Mouse (Mus musculus) adrenal gland, postnatal 10 days (tissue): ENCODE data around the gene Zyg11a. TPM values are rescaled to one million over a fixed set of nuclear protein-coding genes. Genes with fewer than 3 reads are reported as not detected.
"Not testable (repeated sequence)": the region's sequence is repeated elsewhere in the genome, so short reads cannot be mapped to it uniquely, and the experiment has no call there.

Experiments used
- DNase-seq: peaks from one replicate; pipeline ENCODE4 v3.0.0; 2021; ENCODE audit warnings: mixed read lengths
- long read RNA-seq, 2 experiments: library from polyadenylated mRNA; stranded (forward); transcript quantifications; one replicate each; pipeline ENCODE4 v2.0.0; 2021
- total RNA-seq, 2 experiments: library from RNA; stranded (reverse); gene quantifications; 2 replicates each; pipeline ENCODE4 v1.2.3; 2021

The Zyg11a gene
- total RNA-seq = 1 to 10 TPM in 1 of 2 experiments, under 1 TPM in 1; 0.91 to 1.2 TPM
- long read RNA-seq, experiment 1 = 0 reads
- long read RNA-seq, experiment 2 = 0 reads

DNA sequence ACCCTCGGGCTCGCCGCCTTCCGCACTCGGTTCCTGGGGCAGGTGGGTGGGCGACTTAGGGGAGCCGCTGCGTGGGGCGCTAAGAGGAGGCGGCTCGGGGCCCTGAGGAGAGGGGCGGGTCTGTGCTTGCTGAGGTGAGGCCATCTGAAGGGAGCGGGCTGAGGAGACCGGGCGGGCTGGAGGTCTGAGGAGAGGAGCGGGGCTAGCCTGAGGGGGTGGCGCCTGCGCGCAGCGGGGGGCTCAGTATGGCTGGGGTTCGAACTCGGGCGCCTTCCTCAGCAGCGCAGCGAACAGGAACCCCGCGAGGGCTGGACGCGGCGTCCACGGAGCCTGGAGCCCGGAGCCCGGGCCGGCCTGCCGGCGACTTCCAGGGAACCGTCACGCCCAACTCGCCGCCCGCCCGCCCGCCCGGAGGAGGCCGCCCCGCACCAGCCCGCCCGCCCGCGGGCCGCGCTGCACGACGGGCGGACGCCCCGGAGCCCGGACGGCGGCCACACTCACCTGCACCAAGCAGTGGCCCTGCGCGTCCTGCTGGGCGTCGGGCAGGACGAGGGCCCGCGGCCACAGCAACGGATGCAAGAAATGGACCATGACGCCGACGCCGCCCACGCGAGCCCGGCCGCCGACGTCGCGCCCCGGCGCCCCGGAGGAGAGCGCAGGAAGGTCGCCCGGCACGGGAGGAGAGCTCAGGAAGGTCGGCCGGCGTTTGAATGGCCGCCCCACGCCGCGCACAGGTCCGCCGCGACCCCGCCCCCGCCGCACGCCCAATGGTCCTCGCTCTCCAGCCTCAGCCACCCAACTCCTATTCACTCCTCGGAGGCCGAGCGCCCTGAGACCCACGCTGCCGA lies at the start of gene Zyg11a:
Gene Zyg11a, minus strand, starts transcription at position 717 of the 848 bp plus-strand sequence.
- DNase-seq = peak; percentile 50

DNA sequence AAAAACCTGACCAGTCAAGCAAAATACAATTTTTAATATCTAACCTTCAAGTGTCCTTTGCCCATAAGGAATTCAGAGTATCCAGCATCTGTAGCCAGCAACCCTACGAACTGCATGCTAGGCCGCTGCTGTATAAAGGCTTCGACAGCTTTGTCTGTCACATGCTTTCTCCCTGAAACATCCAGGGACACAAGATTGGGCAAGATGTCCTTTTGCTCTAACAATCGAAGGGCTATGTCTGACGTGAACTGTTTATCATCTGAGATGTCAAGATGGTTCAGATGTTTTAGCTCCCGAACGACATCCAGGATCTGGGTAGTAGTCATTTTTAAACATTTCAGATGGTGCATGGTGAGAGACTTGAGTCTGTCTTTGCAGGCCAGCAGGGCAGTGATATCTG lies 47.9 kb upstream of the Zyg11a start:
- no peak for DNase-seq

DNA sequence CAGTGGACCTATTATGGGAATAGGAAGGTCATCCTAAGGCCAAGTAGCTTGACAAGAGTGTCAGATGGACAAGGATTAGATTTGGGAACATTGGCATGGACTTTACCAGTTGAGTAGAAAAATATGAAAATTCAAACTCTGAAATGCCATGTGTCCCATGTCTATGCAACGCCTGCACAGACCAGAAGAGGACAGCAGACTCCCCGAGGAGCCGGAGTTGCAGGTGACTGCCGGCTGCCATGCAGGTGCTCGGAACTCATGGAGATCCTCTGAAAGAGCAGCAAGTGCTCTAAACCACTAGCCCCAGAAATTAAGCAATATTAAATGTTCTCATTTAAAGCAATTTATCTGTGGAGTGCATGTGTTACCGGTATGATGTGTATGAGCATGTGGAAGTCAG lies 35.5 kb upstream of the Zyg11a start:
- DNase-seq = no peak

DNA sequence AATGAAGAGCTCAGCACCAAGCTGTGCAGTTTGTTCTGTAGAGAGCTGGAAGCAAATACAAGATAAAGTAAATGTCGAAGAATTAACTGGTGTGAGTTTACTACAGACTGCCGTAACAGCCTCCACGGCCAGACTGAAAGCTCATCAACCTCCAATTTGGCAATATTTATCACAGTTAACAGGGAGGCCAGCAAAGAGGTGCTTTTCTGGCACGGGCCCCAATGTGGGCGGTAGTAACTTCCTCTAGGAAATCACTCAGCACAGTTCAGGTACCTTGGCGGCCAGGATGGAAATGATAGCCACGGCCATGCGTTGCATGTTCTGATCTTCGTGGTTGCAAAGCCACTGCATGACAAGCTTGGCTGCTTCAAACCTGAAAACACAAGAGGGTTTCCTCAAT lies 32.7 kb upstream of the Zyg11a start:
- no peak for DNase-seq

DNA sequence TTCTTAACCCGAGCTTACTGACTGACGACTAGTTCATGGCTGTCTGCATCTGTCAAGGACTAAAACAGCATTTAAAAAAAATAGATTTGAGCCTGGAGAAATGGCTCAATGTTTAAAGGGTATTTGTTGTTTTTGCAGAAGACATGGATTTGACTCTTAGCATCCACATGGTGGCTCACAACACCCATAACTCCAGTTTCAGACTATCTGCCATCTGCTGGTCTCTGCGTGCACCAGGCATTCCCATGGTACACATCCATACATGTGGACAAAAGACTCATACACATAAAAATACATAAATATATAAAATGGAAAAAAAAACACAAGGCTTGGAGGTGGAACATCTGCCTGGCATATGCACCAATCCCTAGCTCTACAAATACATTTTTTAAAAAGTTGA lies 31.5 kb upstream of the Zyg11a start:
- no peak for DNase-seq

DNA sequence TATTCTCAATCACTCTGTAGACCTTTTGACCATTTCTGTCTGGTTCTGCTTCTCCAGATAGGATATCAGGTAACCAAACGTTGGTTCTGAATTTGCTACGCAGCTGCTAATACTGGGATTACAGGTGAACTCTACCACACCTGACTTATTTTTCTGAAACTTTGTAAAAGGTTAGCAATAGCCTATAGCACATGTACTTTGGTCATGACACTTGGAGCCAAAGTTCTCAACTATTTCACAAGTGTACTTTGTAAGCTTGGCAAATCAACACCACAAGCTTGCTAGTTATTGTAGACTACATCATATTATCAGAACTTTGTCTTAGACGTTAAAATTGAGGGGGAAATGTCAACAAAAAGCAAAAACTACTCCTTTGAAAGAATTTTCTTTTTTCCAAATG lies 15.8 kb upstream of the Zyg11a start:
- DNase-seq = no peak

DNA sequence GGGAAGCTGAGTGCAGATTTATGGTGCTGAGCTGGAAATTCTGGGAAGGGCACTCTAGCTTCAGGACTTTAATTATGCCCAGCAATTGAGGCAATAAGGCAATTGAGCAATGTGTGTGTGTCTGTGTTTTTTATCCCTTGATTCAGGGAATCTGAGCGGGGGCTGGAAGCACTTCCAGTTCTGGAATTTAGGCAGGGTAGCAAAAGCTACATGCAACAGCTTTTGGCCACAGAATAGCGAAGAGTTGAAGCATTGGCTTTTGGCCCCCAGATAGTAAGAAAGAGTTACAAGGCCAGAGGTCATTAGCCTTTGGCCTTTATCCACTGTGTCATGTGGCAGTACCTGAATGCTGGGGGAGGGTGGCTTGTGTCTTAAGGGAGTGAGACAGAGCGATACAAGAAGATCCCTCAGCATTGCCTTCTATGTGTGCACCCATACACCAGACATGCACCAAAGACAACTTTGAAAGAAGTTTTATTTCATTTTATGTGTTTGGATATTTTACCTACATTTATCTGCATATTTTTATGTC lies 7.6 kb upstream of the Zyg11a start:
- DNase-seq = peak; percentile 33

DNA sequence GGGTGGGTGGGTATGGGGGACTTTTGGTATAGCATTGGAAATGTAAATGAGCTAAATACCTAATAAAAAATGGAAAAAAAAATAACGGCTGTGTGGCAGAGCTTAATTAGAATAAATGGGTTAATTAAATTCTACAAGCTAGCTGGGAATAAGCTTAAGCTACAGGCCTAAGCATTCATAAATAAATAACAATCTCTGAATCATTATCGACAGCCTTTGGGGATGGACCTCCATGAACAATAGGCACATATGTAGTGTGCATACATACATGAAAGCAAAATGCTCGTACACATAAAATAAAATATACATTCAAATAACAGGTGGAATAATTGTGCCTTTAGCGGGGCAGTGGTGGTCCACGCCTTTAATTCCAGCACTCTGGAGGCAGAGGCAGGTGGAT lies 4.7 kb upstream of the Zyg11a start:
- no peak for DNase-seq

DNA sequence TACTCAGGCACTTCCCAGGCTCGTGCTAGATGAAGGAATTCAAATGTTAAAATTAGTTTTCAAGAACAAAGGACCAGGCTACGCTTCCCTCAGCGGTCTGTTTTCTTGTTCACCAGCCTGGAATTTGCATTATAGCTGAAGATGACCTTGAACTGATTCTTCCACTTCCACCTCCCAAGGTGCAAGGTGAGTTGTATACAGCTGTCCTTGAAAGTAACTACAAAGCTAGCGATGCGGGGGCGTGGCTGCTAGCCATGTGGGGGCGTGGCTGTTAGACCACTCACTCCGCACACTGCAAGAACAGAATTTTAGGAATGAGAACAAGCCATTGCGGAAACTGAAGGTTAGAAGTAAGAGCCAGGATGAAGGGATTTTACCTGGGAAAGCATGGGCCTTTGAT lies 1.2 kb upstream of the Zyg11a start:
- DNase-seq = peak; percentile 10

DNA sequence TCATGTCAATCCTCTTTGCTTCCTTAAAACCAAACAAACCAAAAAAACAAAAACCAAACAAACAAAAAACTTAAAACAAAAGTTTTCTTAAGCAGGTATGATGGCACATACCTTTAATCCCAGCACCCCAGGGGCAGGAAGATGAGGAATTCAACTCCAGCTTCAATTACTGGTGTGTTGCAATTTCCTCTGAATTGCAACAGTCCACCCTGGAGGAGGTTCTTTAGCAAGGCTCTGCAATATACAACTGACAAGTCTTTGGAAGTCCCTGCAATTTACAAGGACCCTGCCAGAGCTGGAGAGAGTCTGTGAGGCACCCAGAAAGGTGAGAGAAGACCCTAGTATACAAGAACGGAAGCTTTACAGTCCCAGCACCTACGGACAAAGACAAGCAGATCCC lies 4.8 kb downstream of the Zyg11a start:
- no peak for DNase-seq

DNA sequence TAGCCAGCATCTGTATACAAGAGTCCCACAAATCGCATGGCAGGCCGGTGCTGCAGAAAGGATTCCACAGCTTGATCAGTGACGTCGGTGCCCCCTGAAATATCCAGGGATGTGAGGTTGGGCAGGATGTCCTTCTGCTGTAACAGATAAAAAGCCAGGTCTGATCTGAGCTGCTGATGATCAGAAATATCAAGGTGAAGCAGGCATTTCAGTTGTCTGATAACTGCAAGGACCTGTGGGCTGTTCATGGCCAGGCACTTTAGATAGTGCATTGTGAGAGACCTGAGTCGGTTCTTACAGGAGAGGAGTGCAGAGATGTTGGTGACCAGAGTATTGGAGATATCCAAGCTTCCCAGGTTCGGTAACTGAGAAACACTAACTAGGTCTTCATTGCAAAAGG lies 13.2 kb downstream of the Zyg11a start:
- DNase-seq = no peak

DNA sequence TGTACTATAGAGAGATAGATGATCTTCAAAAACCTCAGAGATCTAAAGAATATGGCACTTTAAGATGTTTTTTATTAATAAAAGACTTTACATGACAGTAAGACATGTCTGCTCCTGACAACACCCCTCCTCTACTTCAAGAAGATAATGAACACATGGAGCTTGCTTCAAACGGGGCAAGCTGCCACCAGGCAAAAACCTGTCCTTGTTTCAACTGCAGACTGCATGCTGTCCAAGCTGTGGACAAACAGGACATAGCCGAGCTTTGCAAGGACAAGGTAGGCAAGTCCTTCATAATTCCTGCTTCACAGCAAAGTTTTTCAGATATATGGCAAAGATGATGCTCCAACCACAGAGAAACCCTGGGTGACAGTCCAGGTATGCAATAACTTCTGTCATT lies 18.6 kb downstream of the Zyg11a start:
- no peak for DNase-seq

DNA sequence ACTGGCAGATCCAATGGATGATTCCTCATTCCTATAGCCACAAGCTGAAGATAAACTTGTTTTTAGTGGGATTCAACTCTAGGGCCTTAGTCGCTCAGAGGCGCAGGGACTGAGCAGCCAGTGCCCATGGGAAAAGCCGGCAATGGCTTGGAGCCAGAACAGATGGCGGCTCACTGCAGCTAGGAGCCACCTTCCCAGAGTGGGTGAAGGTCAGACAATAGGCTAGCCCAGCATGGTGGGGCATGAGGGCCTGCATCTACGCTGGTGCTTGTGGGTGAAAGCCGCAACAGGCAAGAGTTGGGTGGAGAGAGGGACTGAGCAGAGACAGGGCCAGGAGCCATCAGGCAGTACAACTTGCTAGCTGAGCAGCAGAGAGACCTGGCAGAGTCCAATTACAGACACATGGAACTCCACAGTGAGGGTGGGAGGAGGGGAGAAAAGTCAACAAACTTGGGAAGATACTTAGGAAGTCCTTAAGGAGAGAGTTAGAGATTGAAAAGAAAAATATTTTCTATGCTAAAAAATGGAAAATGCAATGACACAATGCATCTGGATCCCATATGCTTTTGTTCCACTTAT lies 21.5 kb downstream of the Zyg11a start:
- peak; percentile 58 for DNase-seq

DNA sequence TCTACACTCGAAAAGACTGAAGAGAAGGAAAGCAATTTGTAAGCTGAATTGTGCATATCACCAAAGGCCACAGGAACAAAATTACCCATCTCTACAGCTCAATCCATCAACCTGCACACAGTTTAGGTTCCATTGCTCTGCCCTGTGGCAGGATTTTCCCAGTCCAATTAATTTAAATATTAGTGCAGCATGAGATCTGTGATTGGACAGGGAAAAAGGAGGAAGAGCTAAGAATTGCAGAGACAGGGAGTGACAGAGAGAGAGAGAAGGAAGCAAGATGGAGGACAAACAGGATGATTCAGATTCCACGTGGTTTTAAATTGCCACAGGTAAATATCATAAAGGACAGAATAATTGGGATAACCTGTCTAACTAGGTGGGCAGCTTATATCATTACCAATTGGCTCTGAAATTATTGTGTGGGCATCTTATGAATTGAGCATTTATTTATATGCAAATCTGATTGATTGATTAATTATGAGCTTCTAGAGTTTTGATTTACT lies 25.0 kb downstream of the Zyg11a start:
- DNase-seq = no peak

DNA sequence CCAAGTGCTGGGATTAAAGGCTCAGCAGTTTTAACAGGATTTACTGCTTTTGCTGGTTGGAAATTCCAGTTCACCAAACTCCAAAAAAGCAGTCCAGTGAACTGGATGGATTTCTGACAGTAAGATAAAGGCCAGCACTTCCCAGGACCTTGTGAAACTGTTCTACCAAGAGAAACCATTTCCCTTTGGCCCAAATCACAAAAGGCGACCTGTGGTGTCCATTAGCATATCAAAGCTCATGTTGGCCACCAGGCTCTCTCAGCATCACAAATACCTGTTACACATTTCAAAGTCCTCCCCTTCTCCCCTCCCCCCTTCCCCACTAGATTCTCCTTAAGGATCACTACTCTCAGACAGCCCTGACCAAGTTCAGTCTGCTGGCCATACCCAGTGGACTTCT lies 35.6 kb downstream of the Zyg11a start:
- no peak for DNase-seq

DNA sequence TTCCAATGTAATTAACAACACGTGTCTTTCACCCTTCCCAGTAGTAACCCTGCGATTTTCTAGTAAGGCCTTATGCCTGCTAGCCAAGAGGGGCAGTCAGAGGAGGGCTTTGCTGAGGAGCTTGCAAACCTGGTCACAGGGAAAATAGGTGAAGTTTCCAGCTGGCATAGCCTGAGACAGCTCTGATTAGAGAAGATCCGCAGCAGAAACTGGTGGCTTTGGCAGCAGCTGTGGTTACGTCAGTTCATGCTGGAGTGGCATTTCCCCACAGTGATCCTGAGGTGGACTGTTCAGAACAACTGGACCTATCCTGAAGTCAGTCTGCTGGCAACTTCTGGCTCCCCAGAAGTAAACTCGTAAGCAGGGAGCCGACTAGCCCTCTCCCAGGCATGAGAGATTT lies 49.8 kb downstream of the Zyg11a start:
- no peak for DNase-seq

DNA sequence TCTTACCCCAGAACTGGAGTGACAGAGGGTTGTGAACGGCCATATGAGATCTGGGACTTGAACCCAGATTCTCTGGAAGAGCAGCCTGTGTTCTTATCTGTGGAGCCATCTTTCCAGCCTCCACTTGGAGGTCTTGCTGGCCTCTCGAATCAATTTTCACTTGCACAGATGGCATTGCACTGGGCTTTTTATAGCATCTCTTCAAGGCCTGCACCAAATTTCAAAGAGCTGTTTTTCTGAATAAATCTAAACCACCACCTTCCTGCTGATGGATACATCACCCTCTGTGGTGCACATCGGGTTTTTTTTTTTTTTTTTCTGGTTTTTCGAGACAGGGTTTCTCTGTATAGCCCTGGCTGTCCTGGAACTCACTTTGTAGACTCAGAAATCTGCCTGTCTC lies 51.0 kb downstream of the Zyg11a start:
- DNase-seq = no peak

DNA sequence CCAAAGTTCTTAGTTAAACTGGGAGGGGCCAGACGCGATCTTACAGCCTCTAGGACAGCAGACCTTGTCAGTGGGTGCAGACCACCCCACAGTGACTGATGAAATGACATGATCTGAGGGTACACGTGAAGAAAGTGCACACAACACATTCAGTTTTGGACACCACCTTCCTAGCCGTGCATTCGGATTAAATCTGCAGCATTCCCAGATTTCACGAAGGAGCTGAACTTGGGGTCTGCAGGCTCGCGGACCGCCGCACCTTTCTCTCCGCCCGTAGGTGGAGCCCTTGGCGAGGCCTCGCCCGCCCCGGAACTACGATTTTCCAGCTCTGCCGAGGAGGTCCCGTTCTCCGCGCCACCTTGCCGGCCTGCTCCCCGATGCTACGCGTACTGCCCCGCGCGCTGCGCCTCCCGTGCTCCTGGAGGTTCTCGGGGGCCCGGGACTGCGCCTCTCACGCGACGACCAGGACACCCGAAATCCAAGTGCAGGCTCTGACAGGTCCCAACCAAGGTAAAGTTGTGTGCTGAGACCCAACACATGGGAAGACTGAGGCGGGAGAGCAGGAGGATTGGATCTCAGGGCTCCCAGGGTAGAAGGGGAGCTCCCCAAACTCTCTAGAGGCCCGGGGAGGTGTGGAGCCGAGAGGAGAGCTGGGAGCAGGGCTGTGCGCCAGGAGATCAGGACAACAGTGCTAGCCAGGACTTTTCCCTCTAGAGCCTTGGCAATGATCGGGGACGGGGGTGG lies 52.5 kb downstream of the Zyg11a start, which contains the start of gene Echdc2:
Gene Echdc2, plus strand, starts transcription at position 286 of the 744 bp plus-strand sequence.
- DNase-seq = peak; percentile 74

DNA sequence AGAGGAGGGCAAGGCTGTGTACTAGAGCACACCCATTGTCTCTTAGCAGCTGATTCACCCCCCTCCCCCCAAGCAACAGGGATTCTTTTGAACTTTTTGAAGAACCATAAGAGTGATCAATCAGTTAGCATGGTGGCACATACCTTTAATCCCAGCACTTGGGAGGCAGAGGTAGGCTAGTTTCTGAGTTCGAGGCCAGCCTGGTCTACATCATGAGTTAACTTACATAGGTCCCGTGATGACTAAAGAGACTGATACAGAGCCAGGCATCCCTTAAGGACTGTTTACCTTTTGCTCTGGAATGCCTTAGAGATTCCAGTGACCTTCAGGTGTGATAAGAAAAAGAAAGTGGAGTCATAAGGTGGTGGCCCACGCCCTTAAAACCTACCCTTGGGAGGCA lies 54.6 kb downstream of the Zyg11a start:
- DNase-seq = no peak

DNA sequence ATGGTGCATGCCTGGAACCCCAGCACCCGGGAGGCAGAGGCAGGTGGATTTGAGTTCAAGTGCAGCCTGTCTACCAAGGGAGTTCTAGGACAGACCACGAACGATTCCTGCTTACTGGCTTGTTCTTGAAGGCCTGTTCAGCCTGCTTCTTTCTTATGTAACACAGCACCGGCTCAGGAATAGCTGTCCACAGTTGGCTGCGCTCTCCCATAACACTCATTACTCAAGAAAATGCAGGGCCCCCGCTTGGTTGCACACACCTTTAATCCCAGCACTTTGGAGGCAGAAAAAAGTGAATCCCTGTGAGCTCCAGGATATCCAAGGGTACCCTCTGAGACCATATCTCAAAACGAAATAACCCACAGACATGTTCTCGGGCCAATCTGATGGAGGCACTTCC lies 55.9 kb downstream of the Zyg11a start:
- no peak for DNase-seq

DNA sequence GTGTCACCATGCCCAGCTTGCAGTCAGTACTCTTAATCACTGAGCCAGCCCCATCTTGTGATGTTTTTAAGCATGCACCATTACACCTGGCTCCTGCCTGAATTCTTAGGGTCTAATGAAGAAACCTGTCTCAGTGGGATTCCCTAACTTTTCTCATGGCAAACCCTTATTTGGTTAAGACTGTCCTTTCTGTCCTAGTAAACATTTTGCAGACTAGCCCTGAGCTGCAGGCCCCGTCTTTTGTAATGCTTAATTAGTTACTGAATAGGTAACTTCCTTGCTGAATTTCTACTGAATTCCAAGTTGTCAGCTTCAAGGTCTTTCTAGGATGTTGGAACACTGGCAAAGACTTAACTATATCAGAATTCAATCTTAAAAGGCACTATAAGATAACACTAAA lies 62.7 kb downstream of the Zyg11a start:
- DNase-seq = not testable (repeated sequence)

DNA sequence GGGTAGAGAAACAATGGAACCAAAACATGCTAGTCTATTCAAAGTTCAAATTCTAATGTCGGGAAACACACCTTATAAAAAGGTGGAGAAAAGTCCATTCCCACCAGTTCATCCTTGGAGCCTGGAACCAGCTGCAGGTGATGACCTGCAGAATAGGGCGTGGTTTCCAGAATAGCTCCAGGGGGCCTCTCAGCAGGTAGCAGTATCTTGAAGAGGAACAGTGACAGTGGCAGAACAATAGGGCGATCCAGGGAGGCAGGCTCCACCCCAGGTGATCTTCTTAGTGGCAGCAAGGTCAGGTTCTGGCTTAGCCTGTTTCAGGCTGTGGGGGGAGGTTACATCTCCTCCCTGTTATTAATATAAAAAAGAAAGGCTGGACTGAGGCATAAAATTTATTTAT lies 72.3 kb downstream of the Zyg11a start:
- DNase-seq = not testable (repeated sequence)

DNA sequence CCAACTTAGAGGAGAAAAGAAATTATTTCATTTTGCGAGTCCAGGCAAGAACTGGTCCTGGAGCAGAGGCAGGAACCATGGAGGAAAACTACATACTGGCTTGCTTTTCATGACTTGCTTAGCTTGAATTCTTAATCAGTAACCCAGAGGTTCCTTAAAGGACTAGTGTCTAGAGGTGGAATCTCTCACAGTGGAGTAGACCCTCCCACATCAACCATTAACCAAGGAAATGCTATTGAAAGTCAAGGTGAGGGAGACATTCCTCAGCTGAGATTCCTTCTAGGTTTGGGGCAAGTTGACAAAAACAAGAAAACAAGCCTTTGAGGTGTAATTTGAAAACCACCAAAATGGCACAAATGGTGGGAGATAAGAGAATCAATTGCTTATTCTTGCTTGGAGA lies 73.0 kb downstream of the Zyg11a start, which contains the start of gene Scp2:
Gene Scp2, minus strand, starts transcription at position 119 of the 400 bp plus-strand sequence.
- DNase-seq = no peak
